Mouse (Mus musculus) left cerebral cortex, adult 9 months (tissue): ENCODE measurements around the gene Tspan14.

Source experiments
- DNase-seq, 2 experiments: peaks; one replicate each; pipeline ENCODE4 v3.0.0; 2022; ENCODE audit warnings: low spot score in 2 of 2

The Tspan14 gene

DNA sequence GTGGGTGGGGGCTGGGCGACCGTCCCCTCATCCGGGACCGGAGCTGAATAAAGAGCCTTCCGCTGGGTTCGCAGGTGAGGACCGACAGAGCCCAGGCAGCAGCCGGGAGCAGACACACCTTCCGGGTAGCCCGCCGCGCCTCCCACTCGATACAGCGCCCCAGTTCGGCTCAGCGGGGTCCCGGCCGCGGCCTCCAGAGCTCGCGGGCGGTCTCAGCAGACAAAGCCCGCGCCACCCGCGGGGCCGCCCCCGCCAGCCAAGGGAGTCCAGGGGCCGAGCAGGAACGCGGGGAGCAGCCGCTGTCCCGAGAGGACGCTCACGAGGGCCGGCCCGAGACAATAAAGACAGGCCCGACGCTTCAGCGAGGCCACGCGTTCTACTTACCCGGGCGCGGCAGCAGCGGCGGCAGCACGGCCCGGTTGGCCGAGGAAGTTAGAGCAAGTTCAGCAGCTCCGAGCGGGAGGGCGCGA lies at the start of gene Tspan14:
Gene Tspan14, minus strand, starts transcription at position 416 of the 470 bp plus-strand sequence.
- DNase-seq = no peak

DNA sequence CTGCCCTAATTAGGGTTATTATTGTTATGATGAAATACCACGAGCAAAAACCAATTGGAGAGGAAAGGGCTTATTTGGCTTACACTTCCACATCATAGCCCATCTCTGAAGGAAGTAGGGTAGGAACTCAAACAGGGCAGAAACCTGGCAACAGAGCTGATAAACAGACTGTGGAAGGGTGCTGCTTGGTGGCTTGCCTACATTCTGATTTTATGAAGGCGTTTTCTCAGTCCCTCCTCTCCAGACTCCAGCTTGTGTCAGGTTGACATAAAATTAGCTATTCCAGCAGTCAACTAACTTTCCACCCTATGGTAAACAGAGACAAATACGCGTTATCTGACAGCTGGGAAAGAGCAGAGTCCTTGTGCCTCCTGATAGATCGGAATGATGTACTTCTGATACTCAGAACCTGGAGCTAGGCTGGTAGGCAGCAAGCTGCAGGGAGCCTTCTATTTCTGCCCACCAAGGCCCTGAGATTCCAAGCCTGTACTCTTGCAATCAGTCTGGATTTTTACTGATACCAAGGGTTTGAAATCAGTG lies 48.2 kb upstream of the Tspan14 start:
- peak in 1 of 2 experiments; percentile 36 for DNase-seq

DNA sequence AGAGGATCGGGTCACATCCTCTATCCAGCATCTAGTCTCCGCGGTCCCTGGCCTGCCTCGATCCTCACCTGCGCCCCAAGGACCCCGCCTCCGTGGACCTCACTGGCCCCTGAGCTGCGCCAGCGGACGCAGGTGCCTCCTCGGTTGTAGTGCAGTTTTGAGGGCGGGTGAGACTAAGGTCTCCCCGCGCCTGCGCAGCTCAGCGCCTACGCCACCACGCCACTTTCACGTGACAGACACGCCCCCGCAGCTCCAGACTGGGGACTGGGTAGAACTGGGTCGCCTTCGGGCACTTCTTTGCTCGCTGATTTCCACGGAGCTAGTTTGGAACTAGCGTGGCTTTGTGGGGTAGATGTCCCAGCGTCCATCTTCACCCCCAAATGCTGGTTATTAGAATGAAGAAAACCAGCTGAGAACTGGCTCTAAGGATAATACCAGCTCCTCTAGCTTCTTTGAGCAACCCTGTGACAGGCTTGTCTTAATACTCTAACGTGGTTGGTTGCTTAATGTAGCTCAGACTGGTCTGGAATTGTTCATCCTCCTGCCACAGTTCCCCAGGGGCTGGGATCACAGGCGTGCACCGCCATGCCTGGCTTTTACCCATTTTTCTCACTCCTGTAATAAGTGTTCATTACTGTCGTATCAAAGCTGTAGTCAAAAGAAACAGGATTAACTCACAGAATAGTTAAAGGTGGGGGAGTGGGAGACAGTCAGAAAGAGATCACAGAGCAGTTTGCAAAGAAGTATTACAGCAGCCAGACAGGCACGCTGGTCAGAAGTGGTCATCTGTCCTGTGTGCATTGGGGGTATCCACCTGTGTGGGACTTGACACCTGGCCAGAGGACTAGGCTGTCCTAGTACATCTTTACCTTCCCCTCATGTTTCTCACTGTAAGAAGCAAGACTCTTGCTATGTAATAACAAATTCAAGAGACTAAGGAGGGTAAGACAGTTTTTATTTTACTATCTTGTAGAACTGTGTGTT lies 47.3 kb upstream of the Tspan14 start, which contains the start of gene Fam213a:
Gene Fam213a, minus strand, starts transcription at position 159 of the 984 bp plus-strand sequence.
- DNase-seq = peak; percentile 77 to 94

DNA sequence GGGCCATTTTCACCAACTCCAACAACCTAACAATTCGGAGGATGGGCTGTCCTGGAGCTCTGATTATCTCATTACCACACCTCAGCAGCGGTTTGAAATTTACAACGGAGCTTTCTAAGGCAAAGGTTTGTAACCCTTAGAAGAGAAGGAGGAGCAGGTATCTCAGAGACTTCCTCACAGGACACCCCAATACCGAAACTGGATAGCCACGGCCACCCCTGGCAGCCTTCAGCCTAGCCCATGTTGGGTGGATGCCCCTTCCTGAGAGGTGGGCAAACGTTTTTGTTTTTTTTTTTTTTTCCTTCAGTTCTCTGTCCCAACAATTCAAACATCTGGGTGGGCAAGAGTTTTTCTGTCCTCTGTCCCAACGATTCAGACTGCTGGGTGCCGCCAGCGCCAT lies 46.5 kb upstream of the Tspan14 start:
- no peak for DNase-seq

DNA sequence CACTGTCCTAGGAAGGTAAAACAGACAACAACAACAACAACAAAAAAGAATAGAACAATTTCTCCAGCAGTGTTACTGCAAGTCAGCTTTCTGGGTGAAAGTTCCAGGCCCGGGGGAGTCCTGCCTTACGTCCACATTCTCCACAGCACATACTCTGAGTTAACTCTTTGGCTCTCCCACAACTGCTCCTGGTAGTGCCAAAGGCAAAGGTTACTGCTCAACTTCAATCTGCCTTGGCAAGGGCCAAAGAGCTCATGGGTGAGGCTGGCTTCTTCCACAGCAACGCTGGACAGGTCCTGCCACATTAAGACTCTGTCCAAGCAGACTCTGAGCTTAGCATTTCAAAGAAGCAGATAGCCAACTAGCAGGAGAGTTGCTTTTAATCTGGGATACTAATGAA lies 45.3 kb upstream of the Tspan14 start:
- no peak for DNase-seq

DNA sequence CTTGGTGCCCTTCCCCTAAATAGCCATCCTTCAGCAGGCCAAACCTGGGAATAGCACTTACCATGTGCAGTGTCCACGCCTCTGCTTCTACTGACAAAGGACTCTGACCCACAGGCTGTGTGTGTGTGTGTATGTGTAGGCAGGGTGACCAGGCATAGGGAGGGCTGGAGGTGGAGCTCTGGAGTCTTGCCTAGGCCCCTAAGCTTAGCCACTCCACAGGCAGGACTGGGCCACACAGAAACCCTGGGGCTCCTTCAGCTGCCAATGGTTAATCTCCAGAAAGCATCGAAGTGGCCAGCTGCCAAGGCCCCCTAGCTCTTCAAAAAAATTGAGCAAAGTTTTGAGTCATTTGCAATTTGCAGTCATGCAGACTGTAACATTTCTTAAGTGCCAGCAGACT lies 41.5 kb upstream of the Tspan14 start:
- DNase-seq = no peak

DNA sequence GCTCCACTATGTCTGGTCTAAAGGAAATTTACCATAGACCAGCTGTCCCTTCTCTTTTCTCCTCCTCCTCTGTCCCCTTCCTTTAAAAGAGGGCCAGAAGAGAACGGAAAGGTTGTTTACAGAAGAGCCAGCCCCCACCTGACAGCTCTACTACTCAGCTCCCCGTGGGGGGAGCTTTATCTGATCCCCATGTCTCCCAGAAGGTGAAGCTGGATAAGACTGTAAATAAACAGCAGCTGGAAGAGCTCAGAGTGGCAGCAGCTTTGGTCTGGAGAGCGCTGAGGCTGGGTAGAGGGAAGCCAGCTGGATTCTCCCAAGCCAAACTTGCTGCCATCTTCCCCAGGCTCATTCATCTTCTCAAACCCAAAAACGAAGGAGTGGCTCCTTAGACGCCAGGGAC lies 41.0 kb upstream of the Tspan14 start:
- no peak for DNase-seq

DNA sequence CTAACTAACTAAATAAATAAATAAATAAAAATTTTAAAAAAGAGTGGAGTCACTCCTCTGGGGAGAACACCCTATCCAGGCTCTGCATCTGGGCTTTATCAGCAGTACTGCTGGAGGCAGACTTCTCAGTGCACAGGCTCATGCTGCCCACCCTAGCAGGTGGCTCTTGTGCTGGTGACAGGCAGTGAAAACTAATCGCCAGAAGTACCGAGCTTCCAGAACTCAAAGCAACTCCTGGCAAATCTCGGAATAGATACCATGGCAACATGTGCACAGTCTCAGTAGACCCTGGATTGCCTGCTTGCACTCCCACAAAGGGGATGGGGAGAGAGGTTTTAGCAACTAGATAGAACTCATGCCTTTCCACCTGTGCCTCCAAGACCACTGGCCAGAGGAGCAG lies 40.3 kb upstream of the Tspan14 start:
- no peak for DNase-seq

DNA sequence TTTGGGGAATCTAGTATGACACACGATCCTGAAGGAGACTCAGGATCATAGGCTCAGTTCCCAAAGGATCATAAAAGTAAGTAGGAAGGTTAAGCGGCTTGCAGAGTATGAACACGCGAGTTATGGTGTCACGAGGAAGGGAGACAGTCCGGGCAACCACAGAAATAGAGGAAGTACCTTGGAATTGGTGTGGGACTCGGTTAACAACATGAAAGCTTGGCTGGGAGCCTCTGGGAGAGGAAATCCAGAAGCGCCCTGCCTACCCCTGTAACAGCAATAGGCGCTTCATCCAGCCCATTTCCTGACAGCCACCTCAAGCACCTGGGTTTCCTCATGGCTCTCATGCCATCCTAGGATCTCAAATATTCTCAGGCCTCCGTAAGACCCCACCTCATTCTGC lies 39.7 kb upstream of the Tspan14 start:
- no peak for DNase-seq

DNA sequence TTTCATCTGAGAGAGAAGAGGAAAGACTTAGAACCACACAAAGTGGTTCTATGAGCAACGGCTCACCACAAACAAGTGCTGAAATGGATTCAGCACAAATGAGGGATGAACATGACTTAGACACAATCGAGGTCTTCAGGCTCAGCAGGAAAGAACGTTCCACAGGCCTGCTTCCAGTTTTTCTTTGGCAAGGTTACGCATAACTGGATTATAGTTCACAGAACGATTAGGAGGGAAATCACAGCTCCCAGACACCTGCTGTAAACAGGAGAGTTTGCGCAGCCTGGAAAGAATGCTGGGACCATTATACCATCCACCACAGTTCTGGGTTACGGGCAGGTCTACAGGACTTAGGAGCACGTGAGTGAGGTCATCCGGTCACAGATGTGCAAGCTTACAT lies 39.1 kb upstream of the Tspan14 start:
- no peak for DNase-seq

DNA sequence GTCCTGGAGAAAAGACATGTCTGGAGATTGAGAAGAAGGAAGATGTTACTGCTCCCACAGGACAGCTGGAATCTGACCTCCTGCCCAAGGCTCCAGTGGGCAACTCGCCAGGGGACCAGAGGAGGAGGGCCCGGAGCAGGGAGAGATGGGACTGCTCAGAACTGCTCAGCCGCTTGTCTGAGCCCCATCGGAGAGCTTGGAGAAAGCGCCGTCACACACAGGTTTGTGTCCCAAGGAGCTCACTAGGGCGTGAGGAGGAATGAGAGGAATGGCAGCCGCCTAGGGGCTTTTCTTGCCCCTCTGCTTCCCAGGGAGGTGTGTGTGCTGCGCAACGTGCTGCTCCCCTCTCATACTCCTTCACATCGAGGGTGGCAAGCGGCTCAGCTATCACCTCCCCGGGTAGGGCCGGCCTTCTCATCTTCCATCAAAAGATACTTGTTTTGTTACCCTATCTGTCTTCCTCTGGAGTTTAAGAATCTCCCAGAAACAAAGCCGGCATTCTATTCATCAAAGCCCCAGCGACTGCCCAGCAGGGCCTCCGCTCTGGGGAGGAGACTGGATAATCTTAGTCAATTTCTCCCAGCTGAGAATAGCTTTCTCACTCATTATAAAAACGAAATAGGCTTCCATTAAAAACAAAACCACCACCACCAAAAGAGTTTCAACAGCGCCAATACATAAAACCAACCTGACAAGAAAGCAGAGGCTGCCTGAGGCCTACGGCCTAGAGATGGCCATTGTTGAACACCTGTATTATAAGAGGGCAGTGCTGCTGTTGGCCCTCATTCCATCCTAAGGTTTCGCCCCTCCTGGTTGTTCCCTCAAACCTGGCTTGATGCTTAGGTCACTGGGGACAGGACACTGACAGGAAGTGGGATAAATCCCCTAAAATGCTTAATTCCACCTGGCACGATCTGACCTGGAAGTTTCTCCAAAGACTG lies 37.9 kb upstream of the Tspan14 start:
- no peak for DNase-seq

DNA sequence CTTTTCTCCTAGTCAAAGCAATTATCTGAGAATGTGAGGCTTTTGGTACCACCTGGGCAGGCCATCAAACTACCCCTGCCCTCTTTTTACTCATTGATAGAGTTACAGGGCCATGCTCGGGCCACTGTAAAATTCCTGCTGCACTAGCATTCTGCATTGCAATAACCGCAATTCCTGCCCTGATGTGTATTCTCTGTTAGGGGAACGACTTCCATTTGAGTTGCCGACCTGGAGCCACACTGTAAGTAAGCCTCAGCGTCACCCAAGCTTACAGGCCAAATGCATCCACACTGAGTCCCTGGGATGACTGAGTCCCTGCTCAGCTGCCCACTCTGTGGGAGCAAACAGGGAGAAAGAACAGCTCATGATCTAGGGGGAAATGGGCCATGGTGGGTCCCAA lies 35.0 kb upstream of the Tspan14 start:
- DNase-seq = no peak

DNA sequence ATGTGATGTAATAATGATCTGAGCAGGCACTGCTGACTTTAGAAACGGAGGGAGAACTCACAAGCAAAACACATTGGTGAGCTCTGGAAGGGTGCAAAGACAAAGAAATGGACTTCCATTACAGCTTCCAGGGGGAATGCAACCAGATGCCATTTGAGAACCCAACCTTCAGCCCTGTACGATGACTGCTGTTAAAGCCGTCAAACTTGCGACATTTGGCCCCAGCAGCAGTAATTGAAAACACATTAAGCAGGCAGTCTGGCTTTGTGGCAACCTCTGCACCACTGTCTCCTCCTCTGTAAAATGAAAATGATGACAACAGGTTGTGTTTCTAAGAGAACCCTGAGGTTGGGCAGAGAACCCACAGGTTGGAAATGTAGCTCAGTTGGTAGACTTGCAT lies 34.2 kb upstream of the Tspan14 start:
- DNase-seq = no peak

DNA sequence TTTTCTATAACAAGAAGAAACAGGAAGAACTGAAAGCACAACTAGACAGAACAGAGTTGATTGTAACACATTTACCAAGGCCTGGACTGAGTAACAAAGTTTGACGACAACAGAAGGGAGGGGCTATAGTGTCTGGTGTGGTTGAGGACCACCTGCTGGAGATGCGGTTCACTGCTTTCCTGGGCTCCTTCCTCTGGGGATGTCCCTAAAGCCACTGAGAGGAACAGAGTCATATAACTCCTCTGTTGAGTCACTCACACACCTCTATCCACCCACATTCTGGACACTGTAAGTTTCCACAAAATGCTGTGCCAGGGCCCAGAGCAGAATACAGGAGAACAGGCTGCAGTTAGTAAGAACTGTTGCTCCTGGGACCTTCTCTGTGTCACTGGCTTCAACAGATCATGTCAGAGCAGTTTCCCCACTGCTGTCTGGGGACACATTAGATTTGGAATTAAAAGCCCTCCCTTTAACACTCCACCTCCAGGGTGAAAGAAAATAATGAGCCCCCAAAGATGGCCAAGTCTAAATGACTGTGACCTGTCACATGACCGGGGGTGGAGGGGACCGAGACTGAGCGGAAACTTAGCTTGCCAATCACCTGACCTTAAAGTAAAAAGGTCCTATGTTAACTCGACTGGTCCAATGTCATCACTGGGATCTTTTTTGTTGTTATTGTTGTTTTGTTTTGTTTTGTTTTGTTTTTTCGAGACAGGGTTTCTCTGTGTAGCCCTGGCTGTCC lies 33.5 kb upstream of the Tspan14 start:
- no peak for DNase-seq

DNA sequence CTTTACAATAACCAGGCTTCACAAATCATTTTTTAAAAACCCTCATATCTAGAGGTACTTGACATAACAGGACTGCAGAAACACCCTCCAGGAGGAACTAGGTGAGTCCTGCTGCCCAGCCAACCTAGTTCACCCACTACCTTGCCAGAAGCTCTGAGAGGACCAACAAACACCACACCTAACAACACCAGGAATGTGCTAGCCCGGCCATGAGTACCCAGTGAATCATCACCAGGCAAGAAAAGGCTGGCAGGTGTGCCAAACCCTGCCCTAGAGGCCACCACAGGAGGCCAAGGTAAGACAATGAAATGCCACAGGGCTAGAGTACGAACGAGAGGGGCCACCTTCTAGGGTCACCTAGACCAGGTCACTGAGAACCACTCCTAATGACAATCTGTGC lies 29.6 kb upstream of the Tspan14 start:
- DNase-seq = no peak

DNA sequence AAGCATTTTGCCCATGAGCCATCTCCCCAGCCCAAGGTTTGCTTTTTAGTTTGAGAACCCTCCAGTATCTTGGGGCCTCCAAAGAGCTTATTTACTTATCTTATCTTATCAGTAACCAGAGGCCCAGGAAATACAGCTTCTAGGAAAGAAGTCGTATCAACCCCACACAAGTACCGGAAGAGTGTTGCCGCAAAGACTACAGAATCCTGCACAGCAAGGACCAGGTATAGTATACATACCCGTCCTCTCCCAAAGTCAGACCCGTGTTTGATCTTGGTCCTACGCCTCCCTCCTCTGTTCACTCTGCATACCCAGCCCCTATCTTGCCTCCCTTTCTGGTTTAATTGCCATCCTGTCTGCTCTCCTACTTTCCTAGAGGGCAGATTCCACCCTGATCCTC lies 25.9 kb upstream of the Tspan14 start:
- no peak for DNase-seq

DNA sequence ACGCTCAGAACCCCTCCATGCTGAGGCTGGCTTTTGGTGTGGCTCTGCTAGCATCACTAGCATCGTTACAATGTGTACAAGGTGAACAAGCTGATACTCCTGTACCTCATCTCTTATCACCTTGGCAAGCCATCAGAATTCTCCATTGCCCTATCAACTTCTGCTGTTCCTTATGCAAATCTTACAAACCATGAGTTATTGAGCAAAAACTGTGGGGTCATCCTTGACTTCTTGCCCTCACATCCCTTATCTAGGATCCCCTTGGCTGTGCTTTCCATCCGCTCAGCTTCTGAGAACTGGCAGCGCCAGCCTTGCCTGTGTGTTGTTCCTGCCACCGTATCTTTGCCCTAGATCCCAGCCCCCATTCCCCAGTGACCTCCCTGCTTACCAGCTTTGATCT lies 22.2 kb upstream of the Tspan14 start:
- DNase-seq = no peak

DNA sequence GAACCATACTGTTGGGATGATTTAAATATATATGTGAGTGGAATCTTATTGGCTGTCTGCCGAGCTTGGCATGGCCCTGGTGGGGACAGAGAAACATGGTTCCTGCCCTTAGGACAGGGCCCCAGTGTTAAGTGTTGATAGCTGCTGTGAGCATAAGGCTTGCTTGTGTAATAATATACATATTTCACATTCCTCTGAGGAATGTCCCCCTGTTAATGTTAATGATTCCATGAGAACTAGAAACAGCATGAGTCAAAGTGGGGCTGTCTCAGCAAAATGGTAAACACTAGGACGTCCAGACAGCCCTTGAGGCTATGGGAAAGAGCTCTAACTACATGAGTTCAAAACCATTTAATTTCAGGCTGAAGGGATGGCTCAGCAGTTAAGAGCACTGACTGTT lies 20.6 kb upstream of the Tspan14 start:
- DNase-seq = no peak

DNA sequence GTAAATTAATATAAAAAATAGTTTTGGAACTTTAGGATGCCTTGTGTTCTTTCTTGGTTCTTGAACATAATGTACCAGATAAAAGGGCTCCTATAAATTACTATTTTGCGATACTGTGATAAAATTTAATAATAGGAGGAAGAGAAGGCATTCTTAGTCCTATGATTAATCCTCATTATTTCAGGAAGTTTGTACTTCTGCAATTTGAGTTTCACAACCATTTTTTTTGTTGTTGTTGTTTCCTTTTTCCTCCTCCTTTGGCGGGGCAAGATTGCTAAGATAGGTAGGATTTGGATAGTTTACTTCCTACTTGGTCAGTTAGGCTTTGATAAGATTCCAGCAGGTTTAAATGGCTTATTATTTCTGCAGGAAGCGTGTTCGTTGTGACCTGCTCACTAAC lies 19.0 kb upstream of the Tspan14 start:
- DNase-seq = no peak

DNA sequence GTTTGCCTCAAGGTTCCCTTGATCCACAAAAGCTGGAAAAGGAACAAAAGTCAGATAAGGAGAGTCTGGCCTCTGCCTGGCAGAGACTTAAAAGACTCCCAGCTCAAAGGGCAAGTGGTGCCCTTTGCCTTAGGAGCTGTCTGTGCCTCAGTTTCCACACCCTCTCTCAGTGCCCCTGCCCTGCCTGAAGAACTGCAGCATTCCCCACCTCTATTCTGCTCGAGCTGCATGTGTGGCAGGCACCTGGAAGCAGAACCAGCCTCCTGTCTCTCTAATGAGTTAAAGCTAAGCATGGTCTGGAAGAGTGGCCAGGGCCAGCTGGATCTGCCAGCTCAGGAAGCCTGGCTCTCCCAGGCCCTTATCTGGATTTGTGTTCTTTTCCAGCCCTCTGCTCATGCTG lies 13.1 kb upstream of the Tspan14 start:
- DNase-seq = no peak

DNA sequence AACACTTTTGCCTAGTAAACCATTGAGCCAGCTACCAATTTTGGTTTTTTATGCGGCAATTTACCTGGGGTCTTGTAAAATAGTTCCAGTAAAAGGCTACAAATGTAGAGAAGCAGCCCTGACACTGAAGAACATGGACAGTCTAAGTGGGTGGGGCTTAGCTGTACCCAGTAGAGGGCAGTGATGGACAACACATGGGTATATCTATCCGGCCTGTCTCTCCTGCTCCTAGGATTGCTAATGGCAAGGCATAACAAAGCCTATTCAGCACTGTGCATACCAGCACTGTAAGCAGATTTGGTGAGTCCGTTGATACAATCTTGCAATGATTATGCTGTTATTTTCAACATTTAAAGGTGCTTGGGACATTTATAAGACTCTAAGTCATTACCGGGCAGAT lies 12.4 kb upstream of the Tspan14 start:
- DNase-seq = peak in 1 of 2 experiments; percentile 55
